Mouse (Mus musculus): ENCODE results near the gene Fsd1l. TPM values are rescaled to one million over a fixed set of nuclear protein-coding genes. Genes with fewer than 3 reads are reported as not detected.
A peak's percentile ranks its signal among the peaks of the same experiment; 100 is the strongest.
"Not testable (repeated sequence)": the region's sequence is repeated elsewhere in the genome, so short reads cannot be mapped to it uniquely, and the experiment has no call there.

Gene Fsd1l
- total RNA-seq, 2 experiments from 2014 or later: 5.3 to 7.5 TPM

GRCm38 (mm10) chr4:53625263-53625662 lies 6.0 kb upstream of the Fsd1l start:
- no peak for DNase-seq (ENCODE audit: low spot score in 2 of 2)

GRCm38 (mm10) chr4:53628924-53629323 lies 2.3 kb upstream of the Fsd1l start:
- no peak for DNase-seq (ENCODE audit: low spot score in 2 of 2)

- no peak for DNase-seq (ENCODE audit: low spot score in 2 of 2)
Measured at GRCm38 (mm10) chr4:53630963-53631315, 332 bp upstream of the Fsd1l start.

GRCm38 (mm10) chr4:53632011-53632349 lies 709 bp downstream of the Fsd1l start:
- DNase-seq (ENCODE audit: low spot score in 2 of 2): no peak

GRCm38 (mm10) chr4:53635336-53635735 lies 4.1 kb downstream of the Fsd1l start:
- no peak for DNase-seq (ENCODE audit: low spot score in 2 of 2)

GRCm38 (mm10) chr4:53637269-53637909 lies 6.1 kb downstream of the Fsd1l start:
- DNase-seq (ENCODE audit: low spot score in 2 of 2): no peak

- no peak for DNase-seq (ENCODE audit: low spot score in 2 of 2)
Measured at GRCm38 (mm10) chr4:53638549-53639123, 7.4 kb downstream of the Fsd1l start.

GRCm38 (mm10) chr4:53658029-53658428 lies 26.8 kb downstream of the Fsd1l start:
- DNase-seq (ENCODE audit: low spot score in 2 of 2): no peak

- DNase-seq (ENCODE audit: low spot score in 2 of 2): no peak
Measured at GRCm38 (mm10) chr4:53660711-53661110, 29.4 kb downstream of the Fsd1l start.

GRCm38 (mm10) chr4:53682092-53682491 lies 50.8 kb downstream of the Fsd1l start:
- DNase-seq (ENCODE audit: low spot score in 2 of 2): no peak

- no peak for DNase-seq (ENCODE audit: low spot score in 2 of 2)
Measured at GRCm38 (mm10) chr4:53688965-53689364, 57.7 kb downstream of the Fsd1l start.

GRCm38 (mm10) chr4:53691418-53691817 lies 60.1 kb downstream of the Fsd1l start:
- DNase-seq (ENCODE audit: low spot score in 2 of 2): no peak

GRCm38 (mm10) chr4:53709166-53709565 lies 77.9 kb downstream of the Fsd1l start:
- not testable (repeated sequence) for DNase-seq (ENCODE audit: low spot score in 2 of 2)

GRCm38 (mm10) chr4:53710021-53710420 lies 78.8 kb downstream of the Fsd1l start:
- DNase-seq (ENCODE audit: low spot score in 2 of 2): no peak

GRCm38 (mm10) chr4:53710555-53711328 lies 79.5 kb downstream of the Fsd1l start:
- no peak for DNase-seq (ENCODE audit: low spot score in 2 of 2)

- DNase-seq (ENCODE audit: low spot score in 2 of 2): no peak
Measured at GRCm38 (mm10) chr4:53713704-53714050, 82.4 kb downstream of the Fsd1l start, which contains the start of gene Fktn. Gene Fktn, plus strand, starts transcription at chr4:53713998.

- peak; percentile 83 to 84 for DNase-seq (ENCODE audit: low spot score in 2 of 2)
Measured at GRCm38 (mm10) chr4:53714051-53714814, 83.0 kb downstream of the Fsd1l start.

GRCm38 (mm10) chr4:53715977-53716376 lies 84.7 kb downstream of the Fsd1l start:
- no peak for DNase-seq (ENCODE audit: low spot score in 2 of 2)

- no peak for DNase-seq (ENCODE audit: low spot score in 2 of 2)
Measured at GRCm38 (mm10) chr4:53717546-53717945, 86.3 kb downstream of the Fsd1l start.

- no peak for DNase-seq (ENCODE audit: low spot score in 2 of 2)
Measured at GRCm38 (mm10) chr4:53718261-53718660, 87.0 kb downstream of the Fsd1l start.

GRCm38 (mm10) chr4:53722506-53722905 lies 91.2 kb downstream of the Fsd1l start:
- no peak for DNase-seq (ENCODE audit: low spot score in 2 of 2)

GRCm38 (mm10) chr4:53726100-53726499 lies 94.8 kb downstream of the Fsd1l start:
- not testable (repeated sequence) for DNase-seq (ENCODE audit: low spot score in 2 of 2)
